Mouse (Mus musculus): ENCODE data around the gene Tceal7. TPM values are rescaled to one million over a fixed set of nuclear protein-coding genes. Genes with fewer than 3 reads are reported as not detected.

Tceal7 gene
- polyA plus RNA-seq, 1 experiment, result not detected

DNA sequence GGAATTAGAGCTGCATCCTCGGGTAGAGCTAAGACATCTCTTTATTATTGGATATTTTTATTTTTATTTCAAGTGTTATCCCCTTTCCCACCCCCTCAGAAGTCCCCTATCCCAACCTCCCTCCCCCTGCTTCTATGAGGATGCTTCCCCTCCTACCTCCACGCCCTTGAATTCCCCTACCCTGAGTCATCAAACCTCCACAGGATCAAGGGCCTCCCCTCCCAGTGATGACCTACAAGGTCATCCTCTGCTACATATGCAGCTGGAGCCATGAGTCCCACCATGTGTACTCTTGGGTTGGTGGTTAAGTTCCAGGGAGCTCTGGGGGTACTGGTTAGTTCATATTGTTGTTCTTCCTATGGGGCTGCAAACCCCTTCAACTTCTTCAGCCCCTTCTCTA lies 1.2 kb upstream of the Tceal7 start:
- Histone ChIP-seq H3K4me1 (replicated peaks; ENCODE audit: control insufficient read depth, insufficient read depth, low read length) (no peaks in the 10 kb centered on the region), H3K36me3 (ENCODE audit: control insufficient read depth, insufficient read depth, low read length) (no peaks in the 10 kb centered on the region), H3K4me3 (ENCODE audit: control insufficient read depth, insufficient read depth, low read length) (no peak overlapping the region), H3K27me3 (ENCODE audit: control insufficient read depth, insufficient read depth, low read length) (no peaks in the 10 kb centered on the region), H3K27ac (ENCODE audit: control insufficient read depth, insufficient read depth, low read length) (no peak overlapping the region)
- 100% methylated on average over 2 of the region's 2 CpGs for WGBS
- TF ChIP-seq CTCF (IDR thresholded peaks at IDR 0.05; ENCODE audit: borderline replicate concordance, control insufficient read depth, extremely low read depth, insufficient read depth, low read length, poor library complexity) (no peak), POLR2A (IDR thresholded peaks at IDR 0.05; ENCODE audit: control insufficient read depth, extremely low read depth, insufficient read depth, low read length, poor library complexity) (no peak)
- DNase-seq, result no peak

DNA sequence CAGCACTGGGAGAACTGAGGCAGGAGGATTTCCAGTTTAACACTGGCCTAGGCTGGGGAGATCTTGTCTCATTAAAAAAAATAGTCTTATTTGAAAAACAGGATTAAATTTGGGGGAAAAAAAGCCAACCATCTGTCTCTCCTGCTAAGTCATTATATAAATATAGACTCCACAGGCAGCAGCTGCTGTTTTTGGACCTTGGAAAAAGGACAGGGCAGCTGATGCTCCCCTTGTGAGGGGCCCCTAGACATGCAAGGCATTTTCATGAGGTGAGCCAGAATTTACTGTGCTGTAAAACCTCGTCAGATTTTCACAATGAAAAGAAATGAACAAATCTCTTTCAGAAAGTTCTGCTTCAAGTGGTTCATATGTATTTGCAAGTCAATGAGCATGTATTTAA lies 1.7 kb downstream of the Tceal7 start:
- no peak overlapping the region for H3K27ac ChIP-seq (ENCODE audit: control insufficient read depth, insufficient read depth, low read length)
- H3K4me1 ChIP-seq (replicated peaks; ENCODE audit: control insufficient read depth, insufficient read depth, low read length), result no peaks in the 10 kb centered on the region
- no peaks in the 10 kb centered on the region for H3K36me3 ChIP-seq (ENCODE audit: control insufficient read depth, insufficient read depth, low read length)
- WGBS, result 72% methylated on average over 1 of the region's 1 CpGs
- no peak overlapping the region for H3K4me3 ChIP-seq (ENCODE audit: control insufficient read depth, insufficient read depth, low read length)
- DNase-seq, result no peak
- no peaks in the 10 kb centered on the region for H3K27me3 ChIP-seq (ENCODE audit: control insufficient read depth, insufficient read depth, low read length)
- TF ChIP-seq CTCF (IDR thresholded peaks at IDR 0.05; ENCODE audit: borderline replicate concordance, control insufficient read depth, extremely low read depth, insufficient read depth, low read length, poor library complexity) (no peak), POLR2A (IDR thresholded peaks at IDR 0.05; ENCODE audit: control insufficient read depth, extremely low read depth, insufficient read depth, low read length, poor library complexity) (no peak)

DNA sequence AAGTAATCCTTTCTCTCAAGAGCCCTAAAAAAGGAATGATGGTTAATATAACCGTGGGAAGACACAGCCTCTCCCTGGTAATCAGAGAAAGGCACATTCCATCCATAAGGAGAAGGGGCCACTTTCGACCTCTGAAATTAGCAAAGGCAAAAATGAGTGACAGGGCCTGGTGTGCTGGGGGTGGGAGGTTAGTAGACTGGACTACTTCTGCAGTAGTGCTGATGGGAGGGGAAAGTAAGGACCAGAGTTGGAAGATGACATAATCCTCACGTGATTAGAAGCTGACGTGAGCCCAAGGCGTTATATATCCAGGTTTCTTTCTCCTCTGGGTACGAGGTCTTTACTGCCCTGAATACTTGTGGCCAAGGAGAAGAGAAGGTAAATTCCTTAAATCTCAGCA lies 9.1 kb downstream of the Tceal7 start:
- WGBS, result 87% methylated on average over 6 of the region's 6 CpGs
- H3K36me3 ChIP-seq (ENCODE audit: control insufficient read depth, insufficient read depth, low read length), result no peaks in the 10 kb centered on the region
- H3K4me3 ChIP-seq (ENCODE audit: control insufficient read depth, insufficient read depth, low read length), result no peak overlapping the region
- H3K27me3 ChIP-seq (ENCODE audit: control insufficient read depth, insufficient read depth, low read length), result no peaks in the 10 kb centered on the region
- TF ChIP-seq CTCF (IDR thresholded peaks at IDR 0.05; ENCODE audit: borderline replicate concordance, control insufficient read depth, extremely low read depth, insufficient read depth, low read length, poor library complexity) (no peak), POLR2A (IDR thresholded peaks at IDR 0.05; ENCODE audit: control insufficient read depth, extremely low read depth, insufficient read depth, low read length, poor library complexity) (no peak)
- no peak for DNase-seq
- H3K27ac ChIP-seq (ENCODE audit: control insufficient read depth, insufficient read depth, low read length), result no peak overlapping the region
- no peaks in the 10 kb centered on the region for H3K4me1 ChIP-seq (replicated peaks; ENCODE audit: control insufficient read depth, insufficient read depth, low read length)

DNA sequence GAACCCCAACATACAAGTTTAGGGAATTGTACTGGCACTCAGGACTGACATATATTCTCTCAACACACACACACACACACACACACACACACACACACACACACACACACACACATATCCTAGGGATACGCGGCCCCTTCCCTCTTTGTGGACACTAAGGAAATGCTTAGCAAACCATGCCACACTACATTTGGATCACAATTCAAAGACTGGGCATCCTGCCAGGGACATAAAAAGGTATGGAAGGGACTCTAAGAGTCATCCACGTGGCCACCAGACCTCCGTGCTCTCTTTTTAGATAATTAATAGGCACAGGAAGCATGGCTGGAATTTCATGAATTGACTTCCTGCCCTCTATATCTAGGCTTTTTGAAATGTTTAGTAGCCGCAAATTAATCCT lies 13.2 kb downstream of the Tceal7 start:
- WGBS, result 75% methylated on average over 5 of the region's 5 CpGs
- Histone ChIP-seq H3K27me3 (ENCODE audit: control insufficient read depth, insufficient read depth, low read length) (no peaks in the 10 kb centered on the region), H3K36me3 (ENCODE audit: control insufficient read depth, insufficient read depth, low read length) (no peaks in the 10 kb centered on the region), H3K4me3 (ENCODE audit: control insufficient read depth, insufficient read depth, low read length) (no peak overlapping the region), H3K4me1 (replicated peaks; ENCODE audit: control insufficient read depth, insufficient read depth, low read length) (no peaks in the 10 kb centered on the region), H3K27ac (ENCODE audit: control insufficient read depth, insufficient read depth, low read length) (no peak overlapping the region)
- no peak for DNase-seq
- no peak for TF ChIP-seq CTCF (IDR thresholded peaks at IDR 0.05; ENCODE audit: borderline replicate concordance, control insufficient read depth, extremely low read depth, insufficient read depth, low read length, poor library complexity)
- TF ChIP-seq POLR2A (IDR thresholded peaks at IDR 0.05; ENCODE audit: control insufficient read depth, extremely low read depth, insufficient read depth, low read length, poor library complexity), result no peak

DNA sequence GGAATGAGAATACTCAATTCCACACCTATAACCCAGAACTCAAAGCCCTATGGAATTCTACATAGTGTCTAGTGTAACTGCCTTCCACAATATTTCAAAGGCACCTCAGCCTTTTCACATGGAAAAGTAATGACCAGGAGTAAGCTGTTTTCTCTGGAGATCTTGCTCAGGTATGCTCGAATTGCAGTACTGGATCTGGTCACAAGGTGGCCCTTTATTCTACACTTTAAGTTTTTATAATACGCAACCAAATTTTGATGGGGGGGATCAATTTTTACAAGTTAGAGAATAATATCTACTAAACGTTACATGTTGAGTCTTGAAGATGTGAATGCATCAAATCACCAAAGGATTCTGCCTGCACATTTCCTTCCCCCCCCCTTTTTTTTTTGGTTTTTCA lies 23.5 kb downstream of the Tceal7 start:
- no peak overlapping the region for H3K4me3 ChIP-seq (ENCODE audit: control insufficient read depth, insufficient read depth, low read length)
- H3K36me3 ChIP-seq (ENCODE audit: control insufficient read depth, insufficient read depth, low read length), result no peaks in the 10 kb centered on the region
- H3K27ac ChIP-seq (ENCODE audit: control insufficient read depth, insufficient read depth, low read length), result no peak overlapping the region
- no peak for TF ChIP-seq CTCF (IDR thresholded peaks at IDR 0.05; ENCODE audit: borderline replicate concordance, control insufficient read depth, extremely low read depth, insufficient read depth, low read length, poor library complexity)
- no peak for TF ChIP-seq POLR2A (IDR thresholded peaks at IDR 0.05; ENCODE audit: control insufficient read depth, extremely low read depth, insufficient read depth, low read length, poor library complexity)
- no peaks in the 10 kb centered on the region for H3K4me1 ChIP-seq (replicated peaks; ENCODE audit: control insufficient read depth, insufficient read depth, low read length)
- H3K27me3 ChIP-seq (ENCODE audit: control insufficient read depth, insufficient read depth, low read length), result no peaks in the 10 kb centered on the region
- 31% methylated on average over 3 of the region's 3 CpGs for WGBS
- DNase-seq, result peak; percentile 28

DNA sequence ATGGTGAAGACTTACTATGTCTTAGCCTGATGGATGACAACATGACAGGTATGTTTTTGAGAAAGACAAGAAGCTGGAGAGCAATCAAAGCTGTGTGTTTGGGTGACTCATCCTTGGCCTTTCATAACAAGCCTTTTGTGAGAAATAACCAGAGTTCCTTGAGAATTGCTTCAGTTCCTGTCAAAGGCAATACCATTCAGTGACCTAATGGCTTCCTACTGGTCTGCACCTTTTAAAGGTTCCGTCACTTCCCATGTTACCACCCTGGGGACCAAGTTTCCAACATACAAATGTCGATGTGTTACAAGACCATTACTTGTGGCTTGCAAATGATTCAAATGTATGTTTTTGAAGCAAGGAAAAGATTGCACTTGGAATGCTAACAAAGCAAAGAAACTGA lies 28.6 kb downstream of the Tceal7 start:
- H3K27ac ChIP-seq (ENCODE audit: control insufficient read depth, insufficient read depth, low read length), result no peak overlapping the region
- no peaks in the 10 kb centered on the region for H3K36me3 ChIP-seq (ENCODE audit: control insufficient read depth, insufficient read depth, low read length)
- no peaks in the 10 kb centered on the region for H3K27me3 ChIP-seq (ENCODE audit: control insufficient read depth, insufficient read depth, low read length)
- H3K4me1 ChIP-seq (replicated peaks; ENCODE audit: control insufficient read depth, insufficient read depth, low read length), result no peaks in the 10 kb centered on the region
- H3K4me3 ChIP-seq (ENCODE audit: control insufficient read depth, insufficient read depth, low read length), result no peak overlapping the region
- TF ChIP-seq POLR2A (IDR thresholded peaks at IDR 0.05; ENCODE audit: control insufficient read depth, extremely low read depth, insufficient read depth, low read length, poor library complexity) (no peak), CTCF (IDR thresholded peaks at IDR 0.05; ENCODE audit: borderline replicate concordance, control insufficient read depth, extremely low read depth, insufficient read depth, low read length, poor library complexity) (no peak)
- no peak for DNase-seq
- 93% methylated on average over 2 of the region's 2 CpGs for WGBS

DNA sequence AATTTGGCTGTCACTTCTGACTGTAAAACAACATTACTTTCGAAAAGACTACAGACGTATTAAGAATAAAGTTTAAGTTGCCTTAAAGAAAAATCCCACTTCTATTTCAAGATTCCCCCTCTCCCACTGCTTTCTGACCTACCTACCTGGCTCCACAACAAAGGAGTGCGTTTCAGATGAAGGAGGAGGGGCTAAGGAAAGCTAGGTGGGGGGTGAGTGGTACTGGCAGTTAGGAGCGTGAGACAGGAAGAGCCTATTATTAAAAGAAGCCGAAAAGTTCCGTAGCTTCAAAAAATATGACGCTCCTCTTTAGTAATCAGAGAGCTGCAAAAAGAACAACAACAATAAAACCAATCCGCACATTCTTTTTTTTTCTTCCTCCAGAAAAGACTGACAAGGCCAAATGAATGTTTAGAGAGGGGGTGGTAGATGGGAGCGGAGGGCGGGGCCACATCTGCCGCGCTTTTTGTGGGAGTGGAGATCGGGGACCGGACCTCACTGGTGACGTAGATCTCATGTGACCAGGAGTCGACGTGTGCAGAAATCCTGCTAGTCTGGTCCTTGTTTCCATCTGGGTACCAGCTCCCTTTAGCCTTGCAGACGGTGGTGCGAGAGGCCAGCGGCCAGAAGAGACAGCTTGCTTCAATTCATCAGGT lies 30.1 kb downstream of the Tceal7 start, which contains the start of gene Tceal9:
Gene Tceal9, plus strand, starts transcription at position 506 of the 656 bp plus-strand sequence.
- Histone ChIP-seq H3K4me1 (replicated peaks; ENCODE audit: control insufficient read depth, insufficient read depth, low read length) (no peaks in the 10 kb centered on the region), H3K36me3 (ENCODE audit: control insufficient read depth, insufficient read depth, low read length) (no peaks in the 10 kb centered on the region), H3K4me3 (ENCODE audit: control insufficient read depth, insufficient read depth, low read length) (peak within 1 kb of the TSS; percentile 54), H3K27ac (ENCODE audit: control insufficient read depth, insufficient read depth, low read length) (no peak within 1 kb of the TSS), H3K27me3 (ENCODE audit: control insufficient read depth, insufficient read depth, low read length) (no peaks in the 10 kb centered on the region)
- TF ChIP-seq CTCF (IDR thresholded peaks at IDR 0.05; ENCODE audit: borderline replicate concordance, control insufficient read depth, extremely low read depth, insufficient read depth, low read length, poor library complexity) (no peak), POLR2A (IDR thresholded peaks at IDR 0.05; ENCODE audit: control insufficient read depth, extremely low read depth, insufficient read depth, low read length, poor library complexity) (no peak)
- WGBS, result 4% methylated on average over 19 of the region's 20 CpGs
- DNase-seq, result peak; percentile 46

Measured in thymus, adult 2 months (tissue).